Mouse (Mus musculus): ENCODE data around the gene Sept9. TPM values are rescaled to one million over a fixed set of nuclear protein-coding genes. Genes with fewer than 3 reads are reported as not detected.
A peak's percentile ranks its signal among the peaks of the same experiment; 100 is the strongest.

Gene Sept9
- polyA plus RNA-seq, 1 experiment: 0.37 TPM

DNA sequence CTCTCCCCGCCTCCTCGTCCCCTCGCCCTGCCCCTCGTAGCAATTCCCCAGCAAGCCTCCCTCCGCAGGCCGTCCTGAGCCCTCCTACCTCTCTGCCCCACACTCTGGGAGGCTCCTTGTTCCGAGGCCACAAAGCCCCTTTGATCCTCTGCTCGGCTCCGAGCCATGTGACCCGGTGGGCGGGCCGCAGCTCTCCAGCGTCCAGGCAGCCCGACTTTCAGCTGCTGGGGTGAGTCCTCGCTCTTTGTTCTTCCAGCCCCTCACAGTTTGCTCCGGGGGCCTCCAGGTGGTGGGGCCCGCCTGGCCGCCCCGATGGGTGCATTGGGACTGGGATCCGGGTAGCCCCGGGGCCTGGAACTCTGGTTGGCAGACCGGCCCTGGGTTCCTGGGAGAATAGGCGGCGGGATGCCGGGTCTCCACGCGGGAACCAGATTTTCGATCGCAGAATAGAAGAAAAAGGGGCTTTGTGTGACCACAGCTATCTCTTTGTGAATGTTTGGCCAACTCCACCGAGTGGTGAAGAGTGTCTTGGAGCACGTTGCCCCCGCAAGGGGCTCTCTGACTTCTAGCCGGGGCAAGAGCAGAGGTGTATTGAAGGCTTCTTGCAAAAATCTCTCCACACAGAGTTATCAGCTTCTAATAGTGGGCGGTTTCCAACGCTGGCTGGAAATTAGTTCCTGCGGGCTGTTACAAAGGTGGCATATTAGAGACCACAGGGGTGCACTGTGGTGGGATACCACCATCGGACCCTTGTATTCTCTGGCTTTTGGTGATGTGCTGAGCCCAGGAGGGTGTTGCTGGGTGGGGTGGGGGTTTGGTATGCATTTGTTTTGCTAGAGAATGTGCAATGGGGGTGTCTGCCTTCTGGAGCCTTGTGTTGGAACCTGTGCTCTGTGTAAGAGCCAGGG lies 133.0 kb downstream of the Sept9 start:
- Histone ChIP-seq H3K9me3 (ENCODE audit: control insufficient read depth, low read length) (no peaks in the 10 kb centered on the region), H3K36me3 (ENCODE audit: control insufficient read depth) (no peaks in the 10 kb centered on the region), H3K27me3 (ENCODE audit: control insufficient read depth) (peaks cover 22% of the 10 kb centered on the region), H3K4me1 (ENCODE audit: control insufficient read depth) (peaks cover 64% of the 10 kb centered on the region), H3K4me3 (replicated peaks) (peak overlapping the region; percentile 56)
- no peak for TF ChIP-seq TAL1 (IDR thresholded peaks at IDR 0.05; ENCODE audit: low read length)
- TF ChIP-seq GATA1 (IDR thresholded peaks at IDR 0.05; ENCODE audit: low read length): no peak

GRCm38 (mm10) chr11:117333150-117333715 lies 133.8 kb downstream of the Sept9 start:
- peak overlapping the region; percentile 56 for H3K4me3 ChIP-seq (replicated peaks)
- TF ChIP-seq GATA1 (IDR thresholded peaks at IDR 0.05; ENCODE audit: low read length): no peak
- no peak for TF ChIP-seq TAL1 (IDR thresholded peaks at IDR 0.05; ENCODE audit: low read length)
- H3K36me3 ChIP-seq (ENCODE audit: control insufficient read depth): no peaks in the 10 kb centered on the region
- peaks cover 22% of the 10 kb centered on the region for H3K27me3 ChIP-seq (ENCODE audit: control insufficient read depth)
- H3K4me1 ChIP-seq (ENCODE audit: control insufficient read depth): peaks cover 69% of the 10 kb centered on the region
- H3K9me3 ChIP-seq (ENCODE audit: control insufficient read depth, low read length): no peaks in the 10 kb centered on the region

- Histone ChIP-seq H3K9me3 (ENCODE audit: control insufficient read depth, low read length) (no peaks in the 10 kb centered on the region), H3K36me3 (ENCODE audit: control insufficient read depth) (no peaks in the 10 kb centered on the region), H3K27me3 (ENCODE audit: control insufficient read depth) (peaks cover 22% of the 10 kb centered on the region), H3K4me3 (replicated peaks) (no peak overlapping the region), H3K4me1 (ENCODE audit: control insufficient read depth) (peaks cover 78% of the 10 kb centered on the region)
- no peak for TF ChIP-seq GATA1 (IDR thresholded peaks at IDR 0.05; ENCODE audit: low read length)
Measured at GRCm38 (mm10) chr11:117334101-117334500, 134.6 kb downstream of the Sept9 start.

DNA sequence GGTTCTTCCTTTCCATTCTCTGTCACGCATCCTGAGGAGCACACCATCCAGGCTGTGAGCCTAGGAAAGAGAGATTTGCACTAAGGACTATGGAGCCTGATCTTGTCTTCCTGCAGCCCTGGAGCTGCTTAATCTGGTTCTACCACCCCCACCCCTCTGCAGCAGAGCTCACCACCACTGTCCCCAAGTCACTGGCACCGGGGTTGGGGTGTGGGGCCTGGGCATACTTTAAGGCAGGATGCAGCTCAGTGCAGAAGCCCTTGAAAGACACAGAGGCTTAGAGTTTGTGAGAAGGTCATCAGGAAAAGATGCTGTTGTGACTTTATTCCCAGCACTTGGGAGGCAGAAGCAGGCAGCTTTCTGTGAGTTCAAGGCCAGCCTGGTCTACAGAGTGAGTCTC lies 135.7 kb downstream of the Sept9 start:
- peaks cover 79% of the 10 kb centered on the region for H3K4me1 ChIP-seq (ENCODE audit: control insufficient read depth)
- H3K4me3 ChIP-seq (replicated peaks): no peak overlapping the region
- H3K27me3 ChIP-seq (ENCODE audit: control insufficient read depth): peaks cover 22% of the 10 kb centered on the region
- H3K9me3 ChIP-seq (ENCODE audit: control insufficient read depth, low read length): no peaks in the 10 kb centered on the region
- H3K36me3 ChIP-seq (ENCODE audit: control insufficient read depth): peaks cover 2% of the 10 kb centered on the region
- no peak for TF ChIP-seq TAL1 (IDR thresholded peaks at IDR 0.05; ENCODE audit: low read length)
- no peak for TF ChIP-seq GATA1 (IDR thresholded peaks at IDR 0.05; ENCODE audit: low read length)

DNA sequence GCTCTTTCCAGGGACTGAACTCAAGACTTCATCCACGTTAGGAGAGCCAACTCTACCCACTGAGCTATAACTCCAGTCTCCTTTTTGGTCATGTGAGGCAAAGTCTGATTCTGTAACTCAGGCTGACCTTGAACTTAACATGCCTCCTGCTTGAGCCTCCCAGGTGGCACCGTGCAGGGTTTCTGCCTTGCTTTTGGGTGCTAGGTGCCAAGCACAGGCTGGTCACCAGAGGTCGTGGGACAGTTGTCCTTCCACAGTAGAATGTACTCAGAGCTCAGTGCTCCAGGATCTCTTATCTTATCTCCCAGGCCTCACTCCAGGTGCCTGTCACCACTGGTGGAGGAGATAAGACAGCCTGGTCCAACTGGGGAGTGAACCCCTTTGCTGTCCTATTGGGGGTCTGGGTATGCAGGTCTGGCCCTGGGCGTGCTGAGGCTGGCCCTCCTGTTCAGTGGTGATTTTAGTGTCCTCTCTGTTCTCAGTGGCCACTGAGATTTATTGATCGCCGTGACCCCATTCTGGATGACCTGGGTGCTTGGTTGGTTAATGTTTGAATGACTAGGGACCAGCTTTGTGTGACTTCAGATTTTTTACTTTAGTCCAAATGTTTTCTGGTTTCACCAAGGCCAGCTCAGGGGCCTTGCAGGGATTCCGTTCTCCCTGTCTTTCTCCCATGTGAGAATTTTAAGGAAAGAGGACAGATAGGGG lies 136.8 kb downstream of the Sept9 start:
- Histone ChIP-seq H3K4me1 (ENCODE audit: control insufficient read depth) (peaks cover 68% of the 10 kb centered on the region), H3K4me3 (replicated peaks) (no peak overlapping the region), H3K27me3 (ENCODE audit: control insufficient read depth) (peaks cover 22% of the 10 kb centered on the region), H3K9me3 (ENCODE audit: control insufficient read depth, low read length) (no peaks in the 10 kb centered on the region), H3K36me3 (ENCODE audit: control insufficient read depth) (peaks cover 2% of the 10 kb centered on the region)
- TF ChIP-seq GATA1 (IDR thresholded peaks at IDR 0.05; ENCODE audit: low read length): no peak; the same call in 1 of the 2 replicates
- TF ChIP-seq TAL1 (IDR thresholded peaks at IDR 0.05; ENCODE audit: low read length): peak; percentile 43; the same call in 2 of the 3 replicates

DNA sequence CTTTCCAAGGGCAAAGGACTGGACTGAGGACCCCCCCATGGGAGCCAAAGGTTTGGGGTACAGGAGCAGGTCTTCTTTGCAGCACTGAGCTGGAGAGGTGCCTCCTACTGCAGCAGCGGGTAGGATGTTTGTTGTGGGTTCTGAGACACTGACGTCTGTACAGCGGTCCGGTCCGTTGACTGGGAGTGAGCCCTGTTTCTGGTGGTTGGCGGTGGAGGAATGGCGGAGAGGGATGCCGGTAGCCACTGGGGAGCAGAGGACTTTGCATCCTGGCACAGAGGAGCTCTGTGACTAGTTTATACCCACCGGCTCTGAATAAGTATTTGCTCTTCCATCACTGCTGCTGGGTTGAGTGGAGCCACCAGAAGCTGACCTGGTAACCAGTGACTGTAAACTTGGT lies 138.3 kb downstream of the Sept9 start:
- H3K4me1 ChIP-seq (ENCODE audit: control insufficient read depth): peaks cover 53% of the 10 kb centered on the region
- no peak overlapping the region for H3K4me3 ChIP-seq (replicated peaks)
- peaks cover 11% of the 10 kb centered on the region for H3K27me3 ChIP-seq (ENCODE audit: control insufficient read depth)
- no peaks in the 10 kb centered on the region for H3K9me3 ChIP-seq (ENCODE audit: control insufficient read depth, low read length)
- H3K36me3 ChIP-seq (ENCODE audit: control insufficient read depth): peaks cover 2% of the 10 kb centered on the region
- TF ChIP-seq GATA1 (IDR thresholded peaks at IDR 0.05; ENCODE audit: low read length): no peak
- TF ChIP-seq TAL1 (IDR thresholded peaks at IDR 0.05; ENCODE audit: low read length): no peak

- Histone ChIP-seq H3K36me3 (ENCODE audit: control insufficient read depth) (peaks cover 2% of the 10 kb centered on the region), H3K4me3 (replicated peaks) (no peak overlapping the region), H3K4me1 (ENCODE audit: control insufficient read depth) (peaks cover 45% of the 10 kb centered on the region), H3K27me3 (ENCODE audit: control insufficient read depth) (peaks cover 5% of the 10 kb centered on the region; the same call in 1 of the 2 replicates), H3K9me3 (ENCODE audit: control insufficient read depth, low read length) (no peaks in the 10 kb centered on the region)
- TF ChIP-seq GATA1 (IDR thresholded peaks at IDR 0.05; ENCODE audit: low read length): no peak
- no peak for TF ChIP-seq TAL1 (IDR thresholded peaks at IDR 0.05; ENCODE audit: low read length)
Measured at GRCm38 (mm10) chr11:117338503-117338902, 139.0 kb downstream of the Sept9 start.

DNA sequence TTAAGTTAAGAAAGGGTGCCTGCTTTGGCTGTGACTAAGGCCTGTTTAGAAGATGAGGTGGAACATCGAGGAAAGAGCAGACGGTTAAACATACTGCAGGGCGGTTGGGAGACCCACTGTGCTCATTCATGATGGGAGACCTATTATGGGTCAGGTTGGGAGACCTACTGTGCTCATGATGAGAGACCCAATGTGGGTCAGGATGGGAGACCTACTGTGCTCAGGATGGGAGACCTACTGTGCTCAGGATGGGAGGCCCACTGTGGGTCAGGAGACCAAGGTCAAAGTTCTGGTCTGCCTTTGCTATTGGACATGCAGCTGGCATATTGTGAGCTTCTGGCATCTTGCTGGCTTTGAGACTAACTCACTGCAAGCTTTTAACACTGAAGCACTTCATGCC lies 139.6 kb downstream of the Sept9 start:
- TF ChIP-seq TAL1 (IDR thresholded peaks at IDR 0.05; ENCODE audit: low read length) (no peak), GATA1 (IDR thresholded peaks at IDR 0.05; ENCODE audit: low read length) (no peak)
- Histone ChIP-seq H3K4me3 (replicated peaks) (no peak overlapping the region), H3K9me3 (ENCODE audit: control insufficient read depth, low read length) (no peaks in the 10 kb centered on the region), H3K36me3 (ENCODE audit: control insufficient read depth) (peaks cover 2% of the 10 kb centered on the region), H3K4me1 (ENCODE audit: control insufficient read depth) (peaks cover 40% of the 10 kb centered on the region), H3K27me3 (ENCODE audit: control insufficient read depth) (no peaks in the 10 kb centered on the region)

DNA sequence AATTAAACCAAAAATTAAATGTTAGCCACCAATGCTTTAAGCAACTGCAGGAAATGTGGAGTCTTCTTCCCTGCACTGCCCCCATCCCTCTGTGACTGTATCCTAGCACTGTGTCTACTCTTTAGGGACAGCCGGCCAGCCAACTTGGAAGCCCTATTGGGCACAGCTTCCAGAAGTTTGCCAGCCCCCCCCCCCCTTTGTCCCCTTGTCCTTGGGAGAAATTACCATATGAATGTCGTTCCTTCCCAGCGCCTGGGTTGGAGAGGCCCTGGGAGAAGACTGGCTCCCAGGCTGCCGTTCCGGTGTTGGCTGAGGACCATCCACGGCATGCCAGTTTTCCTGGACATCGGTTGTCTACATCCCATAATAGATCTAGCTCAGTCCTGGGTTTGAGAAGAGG lies 141.8 kb downstream of the Sept9 start:
- H3K4me3 ChIP-seq (replicated peaks): no peak overlapping the region
- H3K4me1 ChIP-seq (ENCODE audit: control insufficient read depth): peaks cover 20% of the 10 kb centered on the region

More for the DNA sequence above, 141.8 kb downstream of the Sept9 start:
- H3K36me3 ChIP-seq (ENCODE audit: control insufficient read depth): peaks cover 2% of the 10 kb centered on the region
- no peaks in the 10 kb centered on the region for H3K27me3 ChIP-seq (ENCODE audit: control insufficient read depth)
- TF ChIP-seq GATA1 (IDR thresholded peaks at IDR 0.05; ENCODE audit: low read length) (no peak), TAL1 (IDR thresholded peaks at IDR 0.05; ENCODE audit: low read length) (no peak)
- H3K9me3 ChIP-seq (ENCODE audit: control insufficient read depth, low read length): no peaks in the 10 kb centered on the region
